Mouse (Mus musculus) liver, embryonic 16.5 days (tissue): Measurements from ENCODE around the gene Fam122b. TPM values are rescaled to one million over a fixed set of nuclear protein-coding genes. Genes with fewer than 3 reads are reported as not detected.

Source experiments
- ATAC-seq: fragments of 200-750 bp; cut with Nextera tagmentation; 2 replicates; pipeline ENCODE4 v1.8.0; 2017; ENCODE audit warnings: low read depth, mild to moderate bottlenecking, moderate number of reproducible peaks, moderate library complexity
- H3K27ac ChIP-seq: fragments of 300-500 bp; sonication (generic); 2 replicates; pipeline ENCODE4 v1.5.1; 2014; ENCODE audit warnings: mild to moderate bottlenecking, low read length
- H3K27me3 ChIP-seq: fragments of 300-500 bp; sonication (generic); 2 replicates; pipeline ENCODE4 v1.6.1; 2014; ENCODE audit warnings: low read depth, low read length, mixed read lengths; ENCODE audit not compliant: control insufficient read depth, insufficient read depth
- H3K36me3 ChIP-seq: fragments of 300-500 bp; sonication (generic); 2 replicates; pipeline ENCODE4 v1.6.1; 2014; ENCODE audit warnings: mild to moderate bottlenecking; ENCODE audit not compliant: control insufficient read depth, insufficient read depth
- H3K4me1 ChIP-seq: fragments of 300-500 bp; sonication (generic); 2 replicates; pipeline ENCODE4 v1.6.1; 2014; ENCODE audit warnings: low read depth, low read length, mixed read lengths; ENCODE audit not compliant: control insufficient read depth
- H3K4me2 ChIP-seq: fragments of 300-500 bp; sonication (generic); 2 replicates; pipeline ENCODE4 v1.6.1; 2014; ENCODE audit warnings: low read depth, low read length, mixed read lengths
- H3K4me3 ChIP-seq: fragments of 300-500 bp; sonication (generic); 2 replicates; pipeline ENCODE4 v1.5.1; 2014; ENCODE audit warnings: low read depth, mild to moderate bottlenecking, low read length
- H3K9ac ChIP-seq: fragments of 300-500 bp; sonication (generic); 2 replicates; pipeline ENCODE4 v1.6.1; 2014; ENCODE audit warnings: low read depth, low read length
- H3K9me3 ChIP-seq: fragments of 300-500 bp; sonication (generic); replicated peaks from 2 replicates; pipeline ENCODE4 v1.6.1; 2016; ENCODE audit warnings: low read length; ENCODE audit not compliant: control insufficient read depth
- WGBS: fragments of 180-500 bp; shearing (Covaris S2); extraction: QIAGEN DNeasy Blood & Tissue Kit; methylation state at CpG from one replicate; pipeline ENCODE4 v1.1.7; 2014; ENCODE audit not compliant: insufficient replicate concordance; 5-methylcytosine and 5-hydroxymethylcytosine counted together
- polyA plus RNA-seq: library from polyadenylated mRNA; unstranded; fragments of >200 nt; fragmentation: Nextera tagmentation; extraction: Ambion mirVana; gene quantifications from 2 replicates; pipeline ENCODE4 v1.2.1, GENCODE M21; 2015

The Fam122b gene
- polyA plus RNA-seq, 1 experiment from 2014 or later = 4.4 TPM

DNA sequence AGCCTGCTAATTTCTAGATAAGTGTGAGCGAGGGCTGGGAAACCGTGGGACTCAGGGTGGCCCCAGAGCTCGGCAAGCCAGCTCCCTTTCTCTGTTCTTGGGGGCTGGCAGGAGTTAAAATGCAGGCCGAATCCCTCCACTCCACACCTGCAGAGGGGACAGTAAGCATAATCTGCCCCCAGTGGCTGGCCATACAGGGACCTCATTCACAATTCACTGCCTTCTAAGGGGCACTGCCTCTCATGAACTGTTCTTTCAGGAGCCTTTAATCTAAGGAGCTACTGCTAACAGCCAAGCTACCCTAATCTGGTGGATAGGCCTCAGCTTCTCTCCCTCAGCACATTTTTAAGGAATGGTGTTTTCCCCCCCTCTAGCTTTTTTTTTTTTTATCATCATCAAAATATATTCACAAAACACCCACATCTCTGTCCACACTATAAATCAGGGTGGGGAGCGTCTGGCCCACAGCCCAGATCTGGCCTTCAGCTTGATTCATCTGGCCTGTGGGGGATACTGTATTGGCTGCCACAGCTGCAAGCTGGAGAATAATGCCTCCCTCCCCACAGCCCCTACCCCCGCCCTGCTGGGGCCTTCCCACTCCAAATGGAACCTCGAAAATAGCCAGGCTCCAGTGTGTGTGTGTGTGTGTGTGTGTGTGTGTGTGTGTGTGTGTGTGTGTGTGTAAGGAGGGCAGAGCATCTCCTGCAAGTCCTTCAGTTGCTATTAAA is 57.7 kb downstream of the Fam122b start:
- 48% methylated on average over 7 of the region's 7 CpGs for WGBS
- no peaks in the 10 kb centered on the region for H3K9me3 ChIP-seq
- no peak overlapping the region for H3K4me2 ChIP-seq
- H3K4me1 ChIP-seq = no peaks in the 10 kb centered on the region
- no peak overlapping the region for H3K9ac ChIP-seq
- no peaks in the 10 kb centered on the region for H3K36me3 ChIP-seq
- H3K27ac ChIP-seq = no peak overlapping the region
- no peak overlapping the region for H3K4me3 ChIP-seq
- no peaks in the 10 kb centered on the region; the same call in 1 of the 2 replicates for H3K27me3 ChIP-seq
- no peak for ATAC-seq

DNA sequence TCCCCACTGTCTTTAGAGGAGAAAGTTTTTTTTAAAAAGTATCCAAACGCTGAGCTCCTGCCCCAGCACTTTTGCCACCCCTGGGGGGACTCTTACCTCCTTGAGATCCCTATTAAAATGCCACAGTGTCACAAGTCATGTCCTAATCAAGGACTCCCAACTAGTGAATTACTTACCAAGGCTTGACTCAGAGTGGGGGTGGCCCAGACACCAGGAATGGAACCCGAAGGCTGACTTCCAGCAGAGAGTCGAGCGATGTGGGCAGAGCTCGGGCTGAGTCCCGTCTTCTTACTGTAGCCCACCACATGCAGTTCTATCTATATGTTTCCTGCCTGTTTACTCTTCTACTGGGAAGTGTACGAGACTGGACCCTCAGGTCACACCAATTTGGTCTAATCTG is 60.2 kb downstream of the Fam122b start:
- ATAC-seq = no peak
- Histone ChIP-seq H3K9me3 (no peaks in the 10 kb centered on the region), H3K27ac (no peak overlapping the region), H3K9ac (no peak overlapping the region), H3K4me1 (no peaks in the 10 kb centered on the region), H3K4me3 (no peak overlapping the region), H3K27me3 (no peaks in the 10 kb centered on the region; the same call in 1 of the 2 replicates), H3K4me2 (no peak overlapping the region), H3K36me3 (no peaks in the 10 kb centered on the region)
- WGBS = 47% methylated on average over 7 of the region's 7 CpGs

DNA sequence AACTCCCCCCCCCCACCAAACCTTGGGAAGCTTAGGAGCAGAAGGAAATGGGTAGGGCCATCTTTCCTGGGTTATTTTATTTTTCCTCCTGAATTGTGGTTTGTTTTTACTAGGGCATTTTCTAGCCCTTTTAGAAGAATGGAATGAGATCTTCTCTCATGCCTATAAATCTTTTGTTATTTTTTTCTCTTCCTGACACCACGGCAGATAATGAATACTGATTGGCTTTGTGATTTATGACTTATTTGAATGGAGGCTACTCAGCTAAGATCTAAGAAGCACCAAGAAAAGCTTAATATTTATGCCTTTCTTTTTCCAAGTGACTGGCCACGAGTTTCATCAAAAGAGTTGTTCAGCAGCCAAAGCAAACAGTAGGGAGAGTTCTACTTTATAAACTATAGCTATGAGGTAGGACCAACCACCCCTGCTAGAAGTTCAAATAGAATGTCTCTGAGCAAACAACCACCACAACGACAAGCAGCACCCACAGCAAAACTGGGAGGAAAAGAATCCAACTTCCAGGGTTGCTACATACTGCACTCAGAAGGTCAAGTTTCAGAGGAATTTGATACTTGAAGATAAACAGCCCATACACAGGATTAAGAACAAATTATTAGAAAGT is 64.8 kb downstream of the Fam122b start:
- H3K36me3 ChIP-seq = no peaks in the 10 kb centered on the region
- no peak overlapping the region for H3K9ac ChIP-seq
- H3K4me2 ChIP-seq = no peak overlapping the region
- no peak overlapping the region for H3K27ac ChIP-seq
- no peaks in the 10 kb centered on the region; the same call in 1 of the 2 replicates for H3K27me3 ChIP-seq
- H3K9me3 ChIP-seq = no peaks in the 10 kb centered on the region
- no peak for ATAC-seq
- no peaks in the 10 kb centered on the region for H3K4me1 ChIP-seq
- 18% methylated on average over 3 of the region's 3 CpGs for WGBS
- H3K4me3 ChIP-seq = no peak overlapping the region

- no peak overlapping the region for H3K9ac ChIP-seq
- no peak overlapping the region for H3K4me3 ChIP-seq
- H3K4me2 ChIP-seq = no peak overlapping the region
- no peaks in the 10 kb centered on the region for H3K9me3 ChIP-seq
- no peak for ATAC-seq
- WGBS = 43% methylated on average over 5 of the region's 5 CpGs
- H3K36me3 ChIP-seq = no peaks in the 10 kb centered on the region
- no peaks in the 10 kb centered on the region for H3K27me3 ChIP-seq
- H3K4me1 ChIP-seq = no peaks in the 10 kb centered on the region
- H3K27ac ChIP-seq = no peak overlapping the region
These were observed 68.0 kb downstream of the Fam122b start for GRCm38 (mm10) chrX:53201616-53202015.

- H3K4me1 ChIP-seq = no peaks in the 10 kb centered on the region
- no peaks in the 10 kb centered on the region for H3K9me3 ChIP-seq
- H3K27me3 ChIP-seq = no peaks in the 10 kb centered on the region
- H3K4me3 ChIP-seq = no peak overlapping the region
- no peak overlapping the region for H3K4me2 ChIP-seq
- H3K9ac ChIP-seq = no peak overlapping the region
- WGBS = 51% methylated on average over 4 of the region's 4 CpGs
- no peak for ATAC-seq
- H3K36me3 ChIP-seq = no peaks in the 10 kb centered on the region
- H3K27ac ChIP-seq = no peak overlapping the region
These were observed 71.9 kb downstream of the Fam122b start for GRCm38 (mm10) chrX:53197681-53198080.

DNA sequence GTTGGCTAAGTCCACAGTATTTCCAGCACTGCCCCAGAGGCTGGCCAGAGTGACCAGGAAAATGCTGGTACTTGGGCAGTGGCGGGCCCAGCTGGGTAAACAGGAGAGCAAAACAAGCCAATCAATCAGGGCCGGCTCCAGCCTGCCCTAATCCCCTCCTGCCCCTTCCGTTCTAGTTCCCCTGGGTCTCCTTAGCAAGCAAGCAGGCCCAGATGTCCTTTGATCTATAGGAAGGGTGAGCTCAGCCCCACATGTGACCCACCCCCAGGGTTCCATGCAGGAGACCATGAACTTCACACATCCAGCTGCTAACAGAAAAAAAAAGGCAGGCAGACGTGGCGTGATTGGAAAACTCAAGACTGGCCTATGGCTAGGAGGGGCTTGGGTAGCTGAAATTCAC is 73.2 kb downstream of the Fam122b start:
- no peaks in the 10 kb centered on the region for H3K4me1 ChIP-seq
- H3K4me2 ChIP-seq = no peak overlapping the region
- no peak overlapping the region for H3K9ac ChIP-seq
- no peak overlapping the region for H3K4me3 ChIP-seq
- no peaks in the 10 kb centered on the region for H3K9me3 ChIP-seq
- H3K27ac ChIP-seq = no peak overlapping the region
- WGBS = 43% methylated on average over 5 of the region's 5 CpGs
- ATAC-seq = no peak
- no peaks in the 10 kb centered on the region for H3K36me3 ChIP-seq
- H3K27me3 ChIP-seq = no peaks in the 10 kb centered on the region

Other genes starting within 250 kb of the Fam122b start
- 0.85 and 0.91 TPM in 2 replicates for gene Plac1, start 29.7 kb downstream of the Fam122b start, polyA plus RNA-seq
- gene Fam122c, start 3.6 kb upstream of the Fam122b start, polyA plus RNA-seq = not detected in 2 replicates
- 28.1 and 34.7 TPM in 2 replicates for gene Mospd1, start 100.7 kb upstream of the Fam122b start, polyA plus RNA-seq
- not detected in 2 replicates for gene Etd, start 165.1 kb upstream of the Fam122b start, polyA plus RNA-seq